ENCODE assay signal across 8 mouse cellular contexts in the genomic region with DNA sequence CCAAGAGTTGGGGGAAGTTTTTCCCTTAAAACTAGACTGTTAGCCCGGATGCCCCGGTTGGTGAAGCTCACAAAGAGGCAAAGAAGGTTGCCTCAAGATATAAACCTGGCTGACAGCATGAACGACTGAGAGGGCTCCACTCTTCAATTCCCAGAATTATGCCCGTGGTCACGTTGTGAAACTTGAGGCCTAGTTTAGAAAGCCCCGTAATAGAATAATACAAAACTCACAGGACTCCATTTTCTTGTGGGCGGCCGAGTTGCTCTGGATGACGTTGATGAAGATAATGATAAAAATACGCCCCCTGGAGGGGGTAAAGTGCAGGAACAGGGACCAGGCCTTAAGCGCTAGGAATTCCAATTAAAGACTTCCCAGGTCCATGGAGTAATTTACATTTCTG. TPM values are rescaled to one million over a fixed set of nuclear protein-coding genes. Genes with fewer than 3 reads are reported as not detected.
A peak's percentile ranks its signal among the peaks of the same experiment; 100 is the strongest.
DNase-seq lines count a peak whose midpoint lies in the region; ATAC-seq and TF ChIP-seq lines count a peak whose summit lies in the region.

No protein-coding gene starts in this region.

- TF ChIP-seq POLR2A in MEL (IDR thresholded peaks at IDR 0.05; ENCODE audit: control insufficient read depth in 1 of 2, insufficient read depth in 1 of 2, low read depth in 1 of 2, low read length in 2 of 2, poor library complexity in 1 of 2), result no peak
- TF ChIP-seq POLR2A in lung, adult 2 months (IDR thresholded peaks at IDR 0.05; ENCODE audit: borderline replicate concordance, extremely low read depth, low read depth, low read length), result no peak

- no peak for ATAC-seq in embryonic facial prominence, embryonic 11.5 days (replicated peaks; ENCODE audit: insufficient number of reproducible peaks, low FRiP score, low TSS enrichment, low read depth)
- no peak for ATAC-seq in hindbrain, embryonic 14.5 days (ENCODE audit: low FRiP score)
- ATAC-seq in stomach, embryonic 15.5 days (ENCODE audit: insufficient read depth, low FRiP score, low read depth), result no peak

- peak; percentile 58 for TF ChIP-seq RAD21 in MEL (IDR thresholded peaks at IDR 0.05; ENCODE audit: low read depth, low read length)

- peak; percentile 22 for DNase-seq in MEL (ENCODE audit: low read depth, low spot score)
- peak; percentile 86 for DNase-seq in embryonic facial prominence, embryonic 11.5 days (ENCODE audit: low spot score)
- no peak for DNase-seq in hindbrain, embryonic 14.5 days (ENCODE audit: low spot score)
- DNase-seq in lung, adult 2 months, result no peak
- no peak for DNase-seq in adrenal gland, postnatal 4 days (ENCODE audit: low spot score in 2 of 2)
- no peak for DNase-seq in layer of hippocampus, adult 9-10 months (ENCODE audit: low spot score)
- DNase-seq in urinary bladder, postnatal 14 days (ENCODE audit: low spot score), result no peak

- no peak overlapping the region for H3K9ac ChIP-seq in MEL (ENCODE audit: control insufficient read depth, low read depth, low read length, poor library complexity, severe bottlenecking)
- H3K9ac ChIP-seq in embryonic facial prominence, embryonic 11.5 days (replicated peaks; ENCODE audit: low read length), result peak overlapping the region; percentile 62
- H3K9ac ChIP-seq in hindbrain, embryonic 14.5 days, result no peak overlapping the region
- peak overlapping the region; percentile 35; the same call in 1 of the 2 replicates for H3K9ac ChIP-seq in stomach, embryonic 15.5 days

- no peaks in the 10 kb centered on the region for H3K9me3 ChIP-seq in MEL (replicated peaks; ENCODE audit: insufficient read depth, low read length)
- H3K9me3 ChIP-seq in embryonic facial prominence, embryonic 11.5 days (replicated peaks; ENCODE audit: control insufficient read depth, low read length), result no peaks in the 10 kb centered on the region
- no peaks in the 10 kb centered on the region for H3K9me3 ChIP-seq in hindbrain, embryonic 14.5 days (ENCODE audit: control insufficient read depth, low read length)
- H3K9me3 ChIP-seq in stomach, embryonic 15.5 days, result no peaks in the 10 kb centered on the region

- peak overlapping the region; percentile 60 for H3K4me2 ChIP-seq in embryonic facial prominence, embryonic 11.5 days (ENCODE audit: low read depth, low read length)
- peak overlapping the region; percentile 62 for H3K4me2 ChIP-seq in hindbrain, embryonic 14.5 days (replicated peaks)
- peak overlapping the region; percentile 72 for H3K4me2 ChIP-seq in stomach, embryonic 15.5 days

- TF ChIP-seq CTCF in MEL (IDR thresholded peaks at IDR 0.05 in 2 of 3, conservative IDR thresholded peaks at IDR 0.05 in 1 of 3; ENCODE audit: control insufficient read depth in 1 of 3, insufficient read depth in 1 of 3, low read depth in 2 of 3, low read length in 3 of 3, poor library complexity in 1 of 3, severe bottlenecking in 1 of 3), result peak; percentile 24 to 59 (median 25); a peak in 4 of 6 replicates
- TF ChIP-seq CTCF in lung, adult 2 months (IDR thresholded peaks at IDR 0.05; ENCODE audit: insufficient read depth, low read length), result no peak

- no peaks in the 10 kb centered on the region for H3K36me3 ChIP-seq in MEL (ENCODE audit: control insufficient read depth in 1 of 2, insufficient read depth in 2 of 2, low read length in 2 of 2)
- no peaks in the 10 kb centered on the region for H3K36me3 ChIP-seq in embryonic facial prominence, embryonic 11.5 days (replicated peaks; ENCODE audit: control insufficient read depth, insufficient read depth, low read depth, low read length)
- no peaks in the 10 kb centered on the region for H3K36me3 ChIP-seq in hindbrain, embryonic 14.5 days (replicated peaks; ENCODE audit: control insufficient read depth, insufficient read depth)
- H3K36me3 ChIP-seq in stomach, embryonic 15.5 days, result no peaks in the 10 kb centered on the region

- peaks cover 13 to 18% of the 10 kb centered on the region in 2 experiments for H3K27me3 ChIP-seq in MEL (ENCODE audit: control insufficient read depth in 1 of 2, insufficient read depth in 2 of 2, low read length in 2 of 2)
- H3K27me3 ChIP-seq in embryonic facial prominence, embryonic 11.5 days (ENCODE audit: control insufficient read depth, insufficient read depth, low read length), result no peaks in the 10 kb centered on the region
- H3K27me3 ChIP-seq in hindbrain, embryonic 14.5 days (ENCODE audit: control insufficient read depth, insufficient read depth, low read length), result peaks cover 10% of the 10 kb centered on the region
- no peaks in the 10 kb centered on the region for H3K27me3 ChIP-seq in stomach, embryonic 15.5 days (replicated peaks)

- no peak for TF ChIP-seq EP300 in MEL (IDR thresholded peaks at IDR 0.05; ENCODE audit: low read depth in 1 of 2, low read length in 2 of 2)

- WGBS in embryonic facial prominence, embryonic 11.5 days, result 1% methylated on average over 11 of the region's 11 CpGs
- 4% methylated on average over 11 of the region's 11 CpGs for WGBS in hindbrain, embryonic 14.5 days
- WGBS in lung, adult 2 months, result 21% methylated on average over 11 of the region's 11 CpGs
- 6% methylated on average over 11 of the region's 11 CpGs for WGBS in stomach, embryonic 15.5 days

- H3K4me1 ChIP-seq in MEL (ENCODE audit: control insufficient read depth in 1 of 2, insufficient read depth in 2 of 2, low read length in 2 of 2), result no peaks in the 10 kb centered on the region
- H3K4me1 ChIP-seq in embryonic facial prominence, embryonic 11.5 days (ENCODE audit: control insufficient read depth, insufficient read depth, low read length), result no peaks in the 10 kb centered on the region
- peaks cover 5% of the 10 kb centered on the region; the same call in 1 of the 2 replicates for H3K4me1 ChIP-seq in hindbrain, embryonic 14.5 days (replicated peaks; ENCODE audit: control insufficient read depth, insufficient read depth, low read length)
- no peaks in the 10 kb centered on the region for H3K4me1 ChIP-seq in lung, adult 2 months (ENCODE audit: control insufficient read depth, insufficient read depth, low read length)
- H3K4me1 ChIP-seq in stomach, embryonic 15.5 days, result peaks cover 4% of the 10 kb centered on the region; the same call in 1 of the 2 replicates

- H3K79me2 ChIP-seq in MEL (ENCODE audit: control insufficient read depth, insufficient read depth, low read length, poor library complexity), result no peaks in the 10 kb centered on the region

- no peak overlapping the region for H3K27ac ChIP-seq in MEL (ENCODE audit: control insufficient read depth, low read depth, low read length)
- H3K27ac ChIP-seq in embryonic facial prominence, embryonic 11.5 days (replicated peaks; ENCODE audit: low read depth, low read length), result peak overlapping the region; percentile 49; the same call in 1 of the 2 replicates
- H3K27ac ChIP-seq in hindbrain, embryonic 14.5 days, result no peak overlapping the region
- peak overlapping the region; percentile 90 for H3K27ac ChIP-seq in stomach, embryonic 15.5 days

- no peak overlapping the region for H3K4me3 ChIP-seq in MEL (ENCODE audit: control insufficient read depth in 1 of 2, insufficient read depth in 1 of 2, low read depth in 2 of 2, low read length in 2 of 2)
- H3K4me3 ChIP-seq in embryonic facial prominence, embryonic 11.5 days (ENCODE audit: low read depth, low read length), result peak overlapping the region; percentile 52
- peak overlapping the region; percentile 29 for H3K4me3 ChIP-seq in hindbrain, embryonic 14.5 days (replicated peaks; ENCODE audit: low read length)
- H3K4me3 ChIP-seq in lung, adult 2 months (replicated peaks; ENCODE audit: extremely low read depth, low read depth, low read length), result peak overlapping the region; percentile 44
- peak overlapping the region; percentile 46 for H3K4me3 ChIP-seq in stomach, embryonic 15.5 days (replicated peaks)

TF ChIP-seq in MEL, 35 proteins besides CTCF, POLR2A, EP300 and RAD21:
- TF ChIP-seq SMC3 (IDR thresholded peaks at IDR 0.05; ENCODE audit: low read depth, low read length) (peak; percentile 70), GATA1 (IDR thresholded peaks at IDR 0.05; ENCODE audit: low read depth, low read length) (no peak), ZC3H11A (IDR thresholded peaks at IDR 0.05; ENCODE audit: low read depth, low read length) (peak; percentile 59)
TF ChIP-seq in MEL: peak in this region for 2.

RNA-seq across cellular contexts. Expression of gene Col1a2, which starts 1.5 kb away (rescaled TPM):
- not detected in 2 replicates for total RNA-seq in MEL (2012; rRNA removed)
- polyA plus RNA-seq in MEL (2012; ENCODE audit: insufficient read depth in 1 of 2, insufficient read length in 2 of 2, low read depth in 1 of 2, low replicate concordance in 2 of 2, missing spikeins in 1 of 2), result not detected
- 225 and 245 TPM in 2 replicates for polyA plus RNA-seq in embryonic facial prominence, embryonic 11.5 days (2014; fragmentation: Nextera tagmentation; extraction: Ambion mirVana)
- 163 and 199 TPM in 2 replicates for polyA plus RNA-seq in hindbrain, embryonic 14.5 days (2014; fragmentation: Nextera tagmentation; extraction: Ambion mirVana)
- 151 and 172 TPM in 2 replicates for polyA plus RNA-seq in lung, adult 2 months (2012; rRNA removed)
- polyA plus RNA-seq in stomach, embryonic 15.5 days (2015; fragmentation: Nextera tagmentation; extraction: Ambion mirVana), result 740 and 755 TPM in 2 replicates
- total RNA-seq in adrenal gland, postnatal 4 days (2021), result 100 to 1,000 TPM; 705 to 818 TPM

Comparison
In these comparisons a context has a peak if more than half of its experiments do, and no peak if none do; other contexts are left out.
1. DNase-seq: peak in MEL (single experiment) and embryonic facial prominence, embryonic 11.5 days (single experiment); none in hindbrain, embryonic 14.5 days (single experiment), lung, adult 2 months (single experiment), adrenal gland, postnatal 4 days (0 of 2), layer of hippocampus, adult 9-10 months (single experiment) and urinary bladder, postnatal 14 days (single experiment).
2. H3K27ac ChIP-seq: peak in embryonic facial prominence, embryonic 11.5 days (single experiment) and stomach, embryonic 15.5 days (single experiment); none in MEL (single experiment) and hindbrain, embryonic 14.5 days (single experiment).
3. H3K4me3 ChIP-seq: peak in embryonic facial prominence, embryonic 11.5 days (single experiment), hindbrain, embryonic 14.5 days (single experiment), lung, adult 2 months (single experiment) and stomach, embryonic 15.5 days (single experiment); none in MEL (0 of 2).
4. H3K9ac ChIP-seq: peak in embryonic facial prominence, embryonic 11.5 days (single experiment) and stomach, embryonic 15.5 days (single experiment); none in MEL (single experiment) and hindbrain, embryonic 14.5 days (single experiment).
5. RNA of gene Col1a2, which starts 1.5 kb away (polyA plus RNA-seq): 740 to 755 TPM in stomach, embryonic 15.5 days, 225 to 245 TPM in embryonic facial prominence, embryonic 11.5 days, 163 to 199 TPM in hindbrain, embryonic 14.5 days and 151 to 172 TPM in lung, adult 2 months; not detected in MEL; every median in the first group is over 100 times any median in the second.
6. Peak in every context shown above with its lines, with median percentiles within 50 percentile points of each other: H3K4me2 ChIP-seq.